Mouse (Mus musculus) gonadal fat pad, adult 2 months (tissue): ENCODE measurements at regions not wholly inside any gene's neighbourhood (a gene's known extent, or its start where the extent isn't known, plus 50 kb on each side); places are given as distances from the start of the nearest gene placed in this dataset.

ENCODE experiments used
- DNase-seq: peaks from one replicate; pipeline ENCODE4 v3.0.0-alpha.2; 2012; ENCODE audit warnings: low read depth

DNA sequence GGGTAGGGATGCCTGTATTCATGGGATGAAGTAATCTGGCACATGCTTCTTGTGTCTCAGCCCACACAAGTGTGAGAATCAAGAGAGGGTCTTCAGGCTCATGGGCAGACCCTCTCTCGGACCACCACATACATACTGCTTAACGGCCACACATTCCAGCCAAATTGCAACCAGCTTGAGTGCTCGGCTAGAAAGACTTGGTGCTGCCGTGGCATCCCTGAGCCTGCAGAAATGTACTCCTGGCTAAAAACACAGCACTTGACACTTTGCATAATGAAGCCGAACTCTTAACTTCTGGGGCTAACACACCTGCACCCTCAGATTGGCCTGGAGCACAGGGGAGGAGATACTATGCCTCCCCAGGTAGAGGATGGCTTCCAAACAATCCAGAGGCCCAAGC, 461.6 kb upstream of the 3110018I06Rik start:
- DNase-seq, result no peak

DNA sequence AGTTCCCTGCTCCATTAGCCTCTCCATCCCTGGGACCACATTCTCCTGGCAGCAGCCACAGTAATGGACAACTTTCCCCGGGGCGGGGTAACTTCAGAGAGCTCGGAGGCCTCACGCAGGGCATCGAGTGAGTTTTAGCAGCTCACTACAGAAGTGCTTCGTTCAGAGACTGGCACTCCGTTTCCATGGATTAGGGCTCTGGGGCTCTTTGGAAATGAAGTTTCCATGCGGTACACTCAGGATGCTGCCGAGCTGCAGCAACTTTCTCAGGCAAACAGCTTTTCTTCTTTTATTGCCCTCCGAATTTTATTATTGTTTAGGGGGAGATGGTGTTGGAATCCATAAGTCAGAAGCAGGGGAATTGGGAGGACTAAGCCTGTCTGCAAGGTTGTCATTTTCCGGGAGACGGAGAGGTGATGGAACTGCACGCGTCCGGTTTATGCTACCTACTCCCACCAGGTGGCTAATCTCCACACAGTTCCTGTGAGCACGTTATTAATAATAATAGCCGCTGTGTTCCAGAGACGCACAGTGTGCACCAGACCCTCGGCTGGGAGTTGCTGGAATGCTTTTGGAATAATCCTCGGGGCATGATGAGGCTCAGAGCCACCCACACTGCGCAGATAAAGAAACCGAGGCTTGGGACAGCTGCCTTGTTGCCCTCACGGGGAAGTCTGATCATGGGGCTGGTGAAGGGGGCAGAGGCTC, 460.4 kb upstream of the 3110018I06Rik start:
- DNase-seq, result no peak

DNA sequence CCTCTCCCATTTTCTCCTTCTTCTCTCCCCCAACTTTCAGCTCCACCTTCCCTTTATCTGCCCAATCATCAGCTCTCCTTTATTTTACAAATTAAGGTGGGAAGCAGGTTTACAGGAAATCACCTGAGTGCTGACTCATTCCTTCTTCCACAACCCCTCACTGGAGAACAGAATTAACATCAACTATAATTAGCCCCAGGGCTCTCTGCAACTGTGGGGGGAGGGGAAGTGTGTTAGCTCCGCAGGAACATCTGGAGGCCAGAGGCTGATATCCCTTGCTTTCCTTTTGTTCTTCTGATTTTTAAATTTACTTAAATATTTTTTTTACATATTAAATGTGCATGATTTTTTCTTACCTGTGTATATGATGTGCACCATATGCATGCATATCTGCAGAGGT, 459.4 kb upstream of the 3110018I06Rik start:
- no peak for DNase-seq

DNA sequence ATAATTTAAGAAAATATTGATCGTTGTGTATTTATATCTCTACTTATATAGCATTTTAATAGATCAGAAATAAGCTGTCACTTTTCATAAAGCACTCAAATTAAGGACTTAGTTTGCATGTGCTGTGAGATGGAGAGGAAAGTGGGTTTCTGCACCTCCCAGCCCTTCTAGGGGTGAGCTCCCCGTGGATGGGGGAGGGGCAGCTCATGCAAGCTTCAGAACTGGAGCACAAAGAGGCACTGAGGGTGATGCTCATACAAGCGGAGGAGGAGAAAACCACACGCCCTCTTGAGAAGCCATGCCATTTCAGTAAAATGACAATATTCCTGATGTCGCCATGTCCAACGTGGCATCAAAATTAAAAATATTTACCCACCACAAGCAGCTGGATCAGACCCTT, 452.1 kb upstream of the 3110018I06Rik start:
- no peak for DNase-seq

DNA sequence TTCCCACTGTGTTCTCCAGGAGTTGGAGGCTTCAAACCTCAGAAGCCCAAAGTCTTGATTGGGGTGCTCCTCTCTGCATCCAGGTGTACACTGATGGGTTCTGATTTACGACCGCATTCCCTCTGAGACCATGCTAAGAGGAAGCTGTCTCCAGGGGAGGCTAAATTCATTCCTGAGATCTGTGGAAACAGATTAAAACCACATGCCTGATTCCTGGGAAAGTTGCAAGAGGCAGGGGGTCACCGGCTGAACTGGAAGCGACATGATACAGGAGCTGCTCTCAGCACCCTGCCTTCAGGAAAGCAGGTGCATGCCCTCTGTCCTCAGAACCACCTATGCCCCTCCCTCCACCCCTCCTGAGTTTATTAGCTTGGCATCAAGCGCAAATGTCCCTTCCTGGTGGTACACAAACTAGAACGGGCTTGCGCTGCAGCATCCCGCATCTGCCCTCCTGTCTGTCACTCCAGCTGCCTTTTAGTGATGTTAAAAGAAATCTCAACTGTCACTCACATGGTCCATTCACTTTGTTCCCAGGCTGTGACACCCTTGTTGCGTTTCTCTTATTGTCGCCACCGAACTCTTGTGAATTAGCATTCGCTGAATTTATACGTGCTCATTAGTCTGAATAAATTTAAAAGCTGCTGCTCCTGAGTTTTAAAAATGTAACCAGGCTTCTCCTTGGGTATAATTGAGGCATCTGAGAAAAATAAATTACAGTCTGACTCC, 446.3 kb upstream of the 3110018I06Rik start:
- DNase-seq, result no peak

DNA sequence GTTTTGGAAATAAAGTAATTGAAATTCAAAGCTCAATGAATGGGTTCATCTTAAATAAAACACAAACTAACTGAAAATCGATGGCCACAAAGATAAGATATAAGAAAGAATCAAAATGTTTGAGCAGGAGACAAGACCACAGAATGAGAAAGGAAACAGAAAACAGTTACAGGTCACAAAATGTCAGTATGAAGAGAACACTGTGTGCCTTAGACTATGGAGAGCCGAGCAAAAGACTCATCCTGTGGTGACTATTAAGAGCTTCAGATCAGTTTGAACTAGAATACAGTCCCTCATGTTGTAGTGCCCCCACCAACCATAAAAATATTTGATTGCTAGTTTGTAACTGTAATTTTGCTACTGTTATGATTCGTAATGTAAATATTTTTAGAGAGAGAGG, 441.9 kb upstream of the 3110018I06Rik start:
- DNase-seq, result no peak

DNA sequence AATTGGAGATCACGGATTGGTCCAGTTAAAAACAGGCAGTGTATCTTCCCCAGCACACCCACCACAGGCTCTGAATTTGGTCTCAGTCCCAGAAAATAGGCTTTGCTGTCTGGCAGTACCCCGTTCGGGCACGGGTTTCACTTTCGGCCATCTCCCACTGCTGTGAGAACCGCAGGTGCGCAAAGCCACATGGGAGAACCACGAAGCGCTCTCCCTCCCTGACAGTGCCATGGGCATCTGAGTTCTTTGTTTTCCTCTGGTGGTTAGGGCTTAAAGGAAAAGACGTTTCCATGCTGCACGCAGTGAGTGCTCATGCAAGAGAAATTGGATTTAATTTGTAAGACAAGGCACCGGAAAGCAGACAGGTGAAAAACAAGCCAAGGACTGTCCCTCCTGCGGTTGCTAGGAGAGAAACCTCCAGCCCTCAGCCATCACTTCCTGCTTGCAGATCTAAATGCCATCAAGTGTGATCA, 441.3 kb upstream of the 3110018I06Rik start:
- no peak for DNase-seq

DNA sequence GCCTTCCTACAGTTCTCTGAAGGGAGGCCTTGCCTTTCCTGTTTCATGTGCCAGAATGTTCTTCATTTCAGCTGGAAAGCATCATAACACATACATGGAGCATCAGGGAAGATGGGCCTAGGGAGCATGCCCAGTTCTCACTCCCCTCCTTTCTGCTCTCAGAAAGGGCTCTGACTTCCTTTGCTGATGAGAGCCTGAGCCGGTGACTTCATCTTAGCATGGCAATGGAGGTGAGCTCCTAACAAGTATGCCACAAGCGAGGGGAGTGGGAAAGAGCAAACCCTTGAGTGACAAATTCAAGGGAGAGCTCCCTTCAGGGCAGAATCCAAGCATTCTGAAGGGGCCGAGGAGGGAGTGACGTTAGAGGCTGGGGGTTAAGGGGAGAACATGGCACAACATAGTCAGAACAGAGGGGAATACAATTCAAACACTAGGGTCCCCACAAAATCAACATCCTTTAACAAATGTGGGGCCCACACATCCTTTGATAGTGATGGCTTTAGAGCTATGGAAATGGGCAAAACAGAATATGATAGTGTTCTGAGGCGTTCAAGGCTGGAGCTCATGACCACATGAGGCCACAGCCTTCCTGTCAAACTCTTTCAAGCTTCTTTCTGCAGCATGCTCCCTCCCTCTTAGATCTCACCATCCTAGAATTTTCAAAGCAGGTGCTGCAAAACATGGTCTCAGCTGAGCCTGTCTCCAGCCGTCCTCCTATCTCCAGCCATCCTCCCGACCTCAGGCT, 437.4 kb upstream of the 3110018I06Rik start:
- DNase-seq, result no peak

DNA sequence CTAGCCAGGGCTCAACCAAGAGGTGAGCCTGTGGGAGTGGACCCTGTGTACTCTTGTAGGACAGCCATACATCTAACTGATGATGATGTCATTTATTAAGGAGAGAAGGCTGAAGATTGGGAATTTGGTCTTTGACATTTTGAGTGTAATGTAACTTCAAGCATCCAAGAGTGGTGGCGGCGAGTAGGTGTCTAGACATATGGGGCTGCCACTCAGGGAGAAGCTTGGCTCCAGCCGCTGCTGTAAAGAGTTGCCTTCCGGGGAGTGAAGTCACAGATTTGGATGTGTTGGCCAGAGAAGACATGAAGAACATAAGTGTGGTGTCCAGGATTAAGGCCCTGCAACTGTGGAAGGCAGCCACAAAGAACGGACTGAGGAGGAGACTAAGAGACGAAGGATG, 436.3 kb upstream of the 3110018I06Rik start:
- DNase-seq, result no peak

DNA sequence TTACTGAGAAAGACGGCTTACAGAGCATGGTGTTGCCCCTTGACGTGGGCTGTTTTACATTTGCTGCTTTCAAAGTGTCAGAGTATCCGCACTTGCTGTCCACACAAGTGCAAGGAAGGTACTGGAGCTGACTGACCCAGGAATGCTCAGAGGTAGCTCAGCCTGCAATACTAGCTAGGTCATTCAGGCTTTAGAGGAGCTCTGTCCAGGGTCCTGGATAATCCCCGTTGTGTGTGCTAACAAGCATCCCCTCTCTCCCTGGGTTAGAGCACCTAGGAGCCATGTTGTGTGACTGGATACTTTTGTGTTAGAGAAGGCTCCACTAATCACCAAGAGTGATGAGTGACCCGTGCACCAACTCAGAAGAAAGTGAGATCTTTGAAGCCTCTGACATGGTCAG, 431.9 kb upstream of the 3110018I06Rik start:
- no peak for DNase-seq

DNA sequence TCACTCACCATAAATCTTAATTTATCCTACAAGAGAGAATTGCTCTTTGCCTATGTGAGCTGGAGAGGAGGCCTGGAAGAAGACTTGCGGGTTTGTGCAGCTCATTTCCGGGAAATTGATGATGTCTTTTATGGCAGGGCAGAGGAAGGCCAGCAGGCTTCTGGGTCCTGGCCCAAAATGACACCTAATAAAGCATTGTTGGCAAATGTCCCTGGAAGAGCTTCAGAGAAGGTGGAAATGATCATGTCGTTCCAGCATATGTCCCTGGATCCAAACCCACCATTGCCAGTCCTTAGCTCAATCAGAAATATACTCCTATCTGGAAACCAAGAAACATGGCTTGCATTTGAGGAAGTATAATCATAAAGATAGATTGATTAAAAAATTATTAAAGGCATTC, 427.9 kb upstream of the 3110018I06Rik start:
- no peak for DNase-seq

DNA sequence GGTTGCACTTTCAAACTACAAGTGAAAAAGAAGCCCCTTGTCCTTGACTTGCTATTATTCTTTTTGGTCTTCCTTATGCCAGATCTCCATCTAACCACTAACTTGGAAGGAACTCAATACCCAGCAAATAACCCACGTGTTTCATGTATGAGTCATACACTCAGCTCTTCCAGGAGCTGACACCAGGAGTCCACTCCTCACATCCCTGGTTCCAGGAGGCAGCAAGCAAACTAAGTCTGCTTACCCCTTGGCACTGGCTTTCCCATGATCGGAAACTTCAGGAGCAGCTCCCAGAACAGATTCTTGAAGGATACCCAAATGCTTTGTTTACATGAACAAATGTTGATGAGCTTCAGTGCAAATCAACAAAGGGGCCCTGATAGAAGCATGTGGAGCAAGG, 421.1 kb upstream of the 3110018I06Rik start:
- no peak for DNase-seq

DNA sequence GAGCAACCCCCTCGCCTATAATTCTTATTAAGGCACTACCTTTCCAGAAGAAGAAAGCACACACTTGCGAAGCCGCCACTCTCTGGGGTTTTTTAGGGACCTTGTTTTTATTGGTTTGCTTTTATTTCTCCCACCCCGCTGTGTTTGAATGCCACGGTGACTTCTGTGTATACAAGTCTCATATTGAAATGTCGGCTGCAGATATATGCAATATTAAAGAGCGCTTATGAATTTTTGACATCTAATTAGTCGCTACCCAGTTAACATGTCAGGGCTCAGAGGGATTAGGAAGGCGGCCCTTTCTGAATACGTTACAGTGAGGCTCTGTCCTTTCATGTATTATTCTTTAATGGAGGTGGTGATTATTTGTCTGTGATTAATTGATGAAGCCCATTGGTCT, 405.9 kb upstream of the 3110018I06Rik start:
- no peak for DNase-seq

DNA sequence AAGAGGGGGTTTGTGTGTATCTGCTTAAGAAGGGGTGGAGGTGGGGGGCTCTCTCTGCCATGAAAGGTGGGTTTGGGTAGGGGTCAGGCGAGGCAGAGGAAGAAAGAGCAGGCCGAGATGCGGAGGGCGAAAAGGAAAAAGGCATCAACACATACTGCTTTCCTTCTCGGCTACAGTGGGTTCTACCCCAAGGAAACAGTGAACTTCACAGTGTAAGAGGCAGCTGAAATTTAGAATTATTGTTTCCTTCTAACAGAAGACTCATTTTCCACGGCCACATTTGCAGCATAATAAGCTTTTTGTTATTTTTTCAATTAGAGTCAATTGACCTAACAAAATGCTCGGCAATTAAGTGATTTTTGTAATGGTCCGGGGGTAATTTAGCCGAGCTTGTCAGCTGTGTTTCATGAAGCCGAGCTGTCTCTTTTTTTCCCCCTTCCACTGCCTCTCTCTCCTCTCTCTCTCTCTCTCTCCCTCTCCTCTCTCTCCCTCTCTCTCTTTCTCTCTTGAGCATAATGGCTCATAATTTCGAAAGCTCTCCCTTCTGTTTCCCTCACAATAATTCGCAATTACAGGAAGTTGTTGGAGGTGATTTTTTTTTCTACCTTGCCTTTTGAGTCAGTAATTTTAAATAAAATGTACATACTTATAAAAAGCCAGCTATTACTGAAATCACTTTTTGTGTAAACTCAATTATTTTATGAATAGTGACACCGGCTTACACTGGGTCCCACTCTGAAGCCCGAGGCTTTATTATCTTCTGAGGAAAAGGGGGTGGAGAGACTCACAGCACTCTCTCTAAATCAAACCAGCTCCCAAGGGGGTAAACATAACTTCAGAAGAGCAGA, 403.1 kb upstream of the 3110018I06Rik start:
- DNase-seq, result no peak

DNA sequence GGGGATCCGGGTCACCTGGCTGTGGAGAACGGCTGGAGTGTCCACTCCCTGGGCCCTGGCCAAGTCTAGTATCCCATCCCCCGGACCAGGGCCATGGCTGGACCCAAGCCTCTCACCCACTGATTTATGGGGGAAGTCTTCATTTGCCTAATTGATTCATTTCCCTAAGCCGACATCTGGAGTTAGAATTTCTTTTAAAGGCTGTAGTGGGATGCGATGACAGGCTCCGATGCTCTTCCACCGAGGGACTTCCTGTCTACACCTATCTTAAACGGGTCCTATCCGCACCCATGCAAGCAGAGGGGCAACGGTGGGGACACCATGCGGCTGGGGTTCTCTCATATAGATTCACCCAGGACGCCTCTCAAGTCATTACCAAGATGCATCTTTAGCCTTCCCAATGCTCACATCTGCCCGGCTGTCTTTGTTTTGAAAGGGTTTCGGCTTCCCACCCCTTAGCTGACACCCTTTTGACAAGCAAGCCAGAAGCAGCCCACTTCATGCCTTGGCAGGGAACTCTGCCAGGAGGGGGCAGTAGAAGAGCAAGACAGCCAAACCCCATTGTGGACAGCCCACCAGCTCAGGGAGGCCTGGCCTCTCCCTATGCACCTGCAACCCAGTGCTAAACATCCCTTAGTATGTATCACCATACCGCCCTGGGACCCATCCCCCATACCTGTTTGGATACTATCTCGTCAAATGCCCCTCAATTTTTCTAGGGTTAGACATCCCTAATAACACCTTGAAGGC, 402.4 kb upstream of the 3110018I06Rik start:
- no peak for DNase-seq

DNA sequence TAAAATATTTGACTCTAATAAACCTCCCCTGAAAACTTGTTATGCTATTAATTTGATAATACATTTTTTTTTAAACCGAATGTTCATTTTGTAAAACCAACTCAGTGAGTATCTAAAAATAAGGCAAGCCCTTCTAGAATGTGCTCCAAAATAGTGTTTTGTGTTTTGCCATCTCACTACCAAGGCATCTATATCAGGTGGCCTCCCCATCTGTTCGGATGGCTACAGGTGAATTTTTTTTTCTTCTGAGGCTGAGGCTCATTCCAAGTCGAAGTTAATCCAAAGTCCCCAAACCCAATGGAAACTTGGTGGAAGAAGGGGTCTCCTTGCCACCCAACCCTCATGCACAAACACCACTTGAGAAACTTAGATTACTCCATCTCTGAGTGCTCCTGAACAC, 396.3 kb upstream of the 3110018I06Rik start:
- no peak for DNase-seq

DNA sequence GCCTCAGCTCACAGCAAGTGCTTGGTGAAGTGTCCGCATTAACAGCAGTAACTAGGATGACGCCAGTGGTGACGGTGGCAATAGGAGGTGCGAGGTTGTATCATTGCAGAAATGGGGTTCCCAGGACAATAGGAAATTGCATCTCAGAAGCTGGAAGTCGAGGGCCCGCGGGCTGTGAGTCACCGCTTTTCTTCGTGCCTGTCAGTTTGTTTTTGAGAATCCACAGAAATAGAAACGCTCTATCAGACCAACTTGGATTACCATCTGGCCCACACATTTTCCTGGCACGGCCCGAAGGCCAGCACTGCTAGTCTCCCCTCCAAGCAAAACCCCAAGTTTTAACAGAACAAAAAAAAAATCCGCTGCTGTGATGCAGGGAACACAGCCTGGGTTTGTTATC, 395.1 kb upstream of the 3110018I06Rik start:
- DNase-seq, result no peak

DNA sequence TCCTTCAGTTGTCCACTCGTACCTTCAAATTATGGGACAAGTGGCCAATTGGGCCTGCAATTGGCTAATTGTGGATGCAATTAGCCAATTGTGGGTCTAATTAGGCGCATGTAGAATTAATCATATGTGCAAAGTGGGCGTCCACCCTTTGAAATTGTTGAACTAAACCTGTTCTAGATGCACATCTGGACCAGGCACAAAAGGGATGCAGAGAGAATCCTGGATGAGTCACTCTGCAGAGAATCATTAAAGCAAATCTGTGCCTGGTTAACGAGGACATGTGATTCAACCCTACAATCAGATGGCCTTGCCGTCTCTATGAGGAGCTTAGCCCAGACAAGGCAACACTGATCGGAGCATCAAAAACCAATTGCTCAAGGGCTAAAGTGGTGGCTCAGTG, 393.0 kb upstream of the 3110018I06Rik start:
- DNase-seq, result no peak

DNA sequence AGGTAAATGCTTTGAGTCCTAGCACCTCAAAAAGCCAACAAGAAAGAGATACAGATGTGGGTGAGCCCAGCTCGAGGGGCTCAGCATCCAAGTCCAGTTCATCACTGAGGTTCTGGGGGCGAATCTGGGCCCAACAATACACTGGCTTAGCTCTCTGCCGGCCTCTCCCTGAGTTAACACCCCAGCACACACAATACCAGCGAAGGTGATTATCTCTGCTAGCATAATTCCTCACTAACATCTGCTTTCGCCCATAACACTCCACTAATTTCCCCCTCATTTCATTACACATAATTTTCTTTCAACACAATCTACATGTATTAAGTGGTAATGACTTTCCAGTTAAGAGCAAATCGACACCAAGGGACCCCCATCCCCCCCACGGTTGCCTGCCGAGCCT, 383.9 kb upstream of the 3110018I06Rik start:
- DNase-seq, result no peak

DNA sequence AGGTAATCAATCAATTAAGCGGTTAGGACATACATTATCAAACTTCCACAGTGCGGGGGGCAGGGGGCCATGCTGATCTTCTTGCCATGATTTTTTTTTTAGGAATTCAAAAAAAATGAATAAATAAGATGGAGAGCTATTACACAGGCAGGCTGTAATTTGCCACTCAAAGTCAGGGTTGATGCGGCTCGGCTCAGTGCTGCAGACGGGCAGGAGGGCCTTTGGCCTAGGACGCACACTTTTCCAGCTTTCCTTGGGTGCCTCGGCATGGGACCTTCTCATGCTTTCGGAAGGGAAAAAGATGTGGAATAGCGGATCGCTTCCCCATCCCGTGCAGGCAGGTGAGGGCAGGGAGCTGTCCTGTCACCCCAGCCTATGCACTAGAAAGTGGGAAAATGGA, 383.4 kb upstream of the 3110018I06Rik start:
- DNase-seq, result no peak
